Mouse (Mus musculus): ENCODE measurements around the gene Xcr1. TPM values are rescaled to one million over a fixed set of nuclear protein-coding genes. Genes with fewer than 3 reads are reported as not detected.

Gene Xcr1
- polyA plus RNA-seq (2012; ENCODE audit: insufficient read depth, insufficient read length, missing spikeins) = 0.33 TPM in 1 of 2 replicates, not detected in the other

GRCm38 (mm10) chr9:123861929-123862328, at the start of gene Xcr1:
TSS of gene Xcr1 (minus strand) at chr9:123862029.
- Histone ChIP-seq H3K4me3 (ENCODE audit: insufficient read depth, low read depth, low read length) (no peak within 1 kb of the TSS), H3K4me1 (ENCODE audit: control insufficient read depth, insufficient read depth, insufficient read length, low read length) (no peaks in the 10 kb centered on the region), H3K27ac (replicated peaks; ENCODE audit: low read depth, low read length) (peak within 1 kb of the TSS; percentile 24; the same call in 1 of the 2 replicates)

GRCm38 (mm10) chr9:123872049-123872448, 10.2 kb upstream of the Xcr1 start:
- Histone ChIP-seq H3K4me1 (ENCODE audit: control insufficient read depth, insufficient read depth, insufficient read length, low read length) (no peaks in the 10 kb centered on the region), H3K4me3 (ENCODE audit: insufficient read depth, low read depth, low read length) (no peak overlapping the region)

GRCm38 (mm10) chr9:123869167-123869784, 7.4 kb upstream of the Xcr1 start:
- Histone ChIP-seq H3K4me3 (ENCODE audit: insufficient read depth, low read depth, low read length) (no peak overlapping the region), H3K4me1 (ENCODE audit: control insufficient read depth, insufficient read depth, insufficient read length, low read length) (no peaks in the 10 kb centered on the region), H3K27ac (replicated peaks; ENCODE audit: low read depth, low read length) (peak overlapping the region; percentile 24; the same call in 1 of the 2 replicates)

More at GRCm38 (mm10) chr9:123872049-123872448, 10.2 kb upstream of the Xcr1 start:
- H3K27ac ChIP-seq (replicated peaks; ENCODE audit: low read depth, low read length) = no peak overlapping the region

GRCm38 (mm10) chr9:123863641-123864040, 1.8 kb upstream of the Xcr1 start:
- Histone ChIP-seq H3K27ac (replicated peaks; ENCODE audit: low read depth, low read length) (no peak overlapping the region), H3K4me1 (ENCODE audit: control insufficient read depth, insufficient read depth, insufficient read length, low read length) (no peaks in the 10 kb centered on the region), H3K4me3 (ENCODE audit: insufficient read depth, low read depth, low read length) (no peak overlapping the region)

GRCm38 (mm10) chr9:123862895-123863616, 1.2 kb upstream of the Xcr1 start:
- Histone ChIP-seq H3K27ac (replicated peaks; ENCODE audit: low read depth, low read length) (peak overlapping the region; percentile 24; the same call in 1 of the 2 replicates), H3K4me1 (ENCODE audit: control insufficient read depth, insufficient read depth, insufficient read length, low read length) (no peaks in the 10 kb centered on the region), H3K4me3 (ENCODE audit: insufficient read depth, low read depth, low read length) (no peak overlapping the region)

GRCm38 (mm10) chr9:123856836-123857235, 5.0 kb downstream of the Xcr1 start:
- Histone ChIP-seq H3K27ac (replicated peaks; ENCODE audit: low read depth, low read length) (no peak overlapping the region), H3K4me3 (ENCODE audit: insufficient read depth, low read depth, low read length) (no peak overlapping the region), H3K4me1 (ENCODE audit: control insufficient read depth, insufficient read depth, insufficient read length, low read length) (0 out of 2 replicates have a peak, but pooled peaks cover 2% of the 10 kb centered on the region)

- H3K4me1 ChIP-seq (ENCODE audit: control insufficient read depth, insufficient read depth, insufficient read length, low read length) = peaks cover 6% of the 10 kb centered on the region
- H3K4me3 ChIP-seq (ENCODE audit: insufficient read depth, low read depth, low read length) = peak overlapping the region; percentile 31
- H3K27ac ChIP-seq (replicated peaks; ENCODE audit: low read depth, low read length) = peak overlapping the region; percentile 60
Measured at GRCm38 (mm10) chr9:123852449-123853390, 9.1 kb downstream of the Xcr1 start.

- peaks cover 6% of the 10 kb centered on the region for H3K4me1 ChIP-seq (ENCODE audit: control insufficient read depth, insufficient read depth, insufficient read length, low read length)
- peak within 1 kb of the TSS; percentile 91 for H3K27ac ChIP-seq (replicated peaks; ENCODE audit: low read depth, low read length)
- H3K4me3 ChIP-seq (ENCODE audit: insufficient read depth, low read depth, low read length) = peak within 1 kb of the TSS; percentile 91
Measured at GRCm38 (mm10) chr9:123851713-123852448, 9.9 kb downstream of the Xcr1 start, which contains the start of gene Fyco1. TSS of gene Fyco1 (minus strand) at chr9:123851899.

GRCm38 (mm10) chr9:123851062-123851712, 10.6 kb downstream of the Xcr1 start:
- Histone ChIP-seq H3K27ac (replicated peaks; ENCODE audit: low read depth, low read length) (peak overlapping the region; percentile 91), H3K4me3 (ENCODE audit: insufficient read depth, low read depth, low read length) (peak overlapping the region; percentile 91), H3K4me1 (ENCODE audit: control insufficient read depth, insufficient read depth, insufficient read length, low read length) (peaks cover 6% of the 10 kb centered on the region)

- H3K27ac ChIP-seq (replicated peaks; ENCODE audit: low read depth, low read length) = peak overlapping the region; percentile 91
- peaks cover 7% of the 10 kb centered on the region for H3K4me1 ChIP-seq (ENCODE audit: control insufficient read depth, insufficient read depth, insufficient read length, low read length)
- peak overlapping the region; percentile 91 for H3K4me3 ChIP-seq (ENCODE audit: insufficient read depth, low read depth, low read length)
Measured at GRCm38 (mm10) chr9:123850705-123851061, 11.1 kb downstream of the Xcr1 start.

GRCm38 (mm10) chr9:123849976-123850695, 11.7 kb downstream of the Xcr1 start:
- Histone ChIP-seq H3K4me1 (ENCODE audit: control insufficient read depth, insufficient read depth, insufficient read length, low read length) (peaks cover 11% of the 10 kb centered on the region), H3K4me3 (ENCODE audit: insufficient read depth, low read depth, low read length) (peak overlapping the region; percentile 16; the same call in 1 of the 2 replicates), H3K27ac (replicated peaks; ENCODE audit: low read depth, low read length) (peak overlapping the region; percentile 66)

- Histone ChIP-seq H3K4me1 (ENCODE audit: control insufficient read depth, insufficient read depth, insufficient read length, low read length) (peaks cover 9% of the 10 kb centered on the region), H3K4me3 (ENCODE audit: insufficient read depth, low read depth, low read length) (no peak overlapping the region), H3K27ac (replicated peaks; ENCODE audit: low read depth, low read length) (no peak overlapping the region)
Measured at GRCm38 (mm10) chr9:123846490-123846889, 15.3 kb downstream of the Xcr1 start.

GRCm38 (mm10) chr9:123845120-123845519, 16.7 kb downstream of the Xcr1 start:
- peak overlapping the region; percentile 79 for H3K27ac ChIP-seq (replicated peaks; ENCODE audit: low read depth, low read length)
- no peak overlapping the region for H3K4me3 ChIP-seq (ENCODE audit: insufficient read depth, low read depth, low read length)
- H3K4me1 ChIP-seq (ENCODE audit: control insufficient read depth, insufficient read depth, insufficient read length, low read length) = peaks cover 7% of the 10 kb centered on the region

Measured in brown adipose tissue, adult 24 weeks (tissue).